Mouse (Mus musculus) bone marrow, adult 2 months (tissue): ENCODE measurements at regions not wholly inside any gene's neighbourhood (a gene's known extent, or its start where the extent isn't known, plus 50 kb on each side); places are given as distances from the start of the nearest gene placed in this dataset.

Experiments
- H3K27ac ChIP-seq: fragments of 200-500 bp; 2 replicates; pipeline ENCODE4 v1.5.1; 2012; ENCODE audit warnings: low read depth, mild to moderate bottlenecking, control low read depth, inconsistent platforms, low read length; ENCODE audit not compliant: control insufficient read depth, poor library complexity, insufficient read depth
- H3K4me1 ChIP-seq: fragments of 200-500 bp; 2 replicates; pipeline ENCODE4 v1.6.1; 2011; ENCODE audit warnings: low read length; ENCODE audit not compliant: control insufficient read depth, insufficient read depth
- H3K4me3 ChIP-seq: fragments of 200-500 bp; replicated peaks from 2 replicates; pipeline ENCODE3; 2011; ENCODE audit warnings: mild to moderate bottlenecking, low read depth, low read length, control low read depth; ENCODE audit not compliant: control insufficient read depth
- CTCF ChIP-seq: fragments of 200-500 bp; IDR thresholded peaks from 2 replicates; pipeline ENCODE4 v1.5.1; 2011; ENCODE audit warnings: low read length, control low read depth; ENCODE audit not compliant: control insufficient read depth, insufficient read depth
- POLR2A ChIP-seq: fragments of 200-500 bp; IDR thresholded peaks from 2 replicates; pipeline ENCODE4 v1.6.1; 2011; ENCODE audit warnings: low read depth, mild to moderate bottlenecking, control low read depth, low read length, borderline replicate concordance; ENCODE audit not compliant: control insufficient read depth
- WGBS: fragments of 180-500 bp; shearing (Covaris S2); methylation state at CpG from one replicate; pipeline ENCODE4 v1.1.7; 2018; 5-methylcytosine and 5-hydroxymethylcytosine counted together

DNA sequence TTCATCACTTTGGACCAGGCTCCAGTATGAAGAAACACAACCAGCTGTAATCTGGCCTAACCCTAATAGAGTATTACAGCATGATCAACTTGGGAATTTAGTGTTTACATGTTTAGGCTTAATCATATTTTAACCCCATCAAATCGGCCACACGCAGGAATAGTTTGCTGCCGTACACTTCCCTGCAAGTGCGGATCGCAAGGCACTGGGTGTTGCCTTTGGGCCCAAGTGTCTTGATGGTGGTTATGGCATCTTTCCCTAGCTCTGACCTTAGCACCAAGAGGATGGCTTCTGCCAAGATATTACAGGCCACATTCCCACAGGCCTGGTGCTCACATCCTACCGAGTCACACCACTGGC lies 291.9 kb downstream of the Tgfb2 start:
- no peak overlapping the region for H3K27ac ChIP-seq
- TF ChIP-seq CTCF: no peak
- no peak for TF ChIP-seq POLR2A
- H3K4me3 ChIP-seq: no peak overlapping the region
- 89% methylated on average over 6 of the region's 6 CpGs for whole genome bisulfite sequencing
- no peaks in the 10 kb centered on the region for H3K4me1 ChIP-seq

GRCm38 (mm10) chr1:186413064-186413885 lies 292.5 kb downstream of the Tgfb2 start:
- 82% methylated on average over 21 of the region's 21 CpGs for WGBS
- H3K27ac ChIP-seq: no peak overlapping the region
- TF ChIP-seq POLR2A: no peak
- no peak for TF ChIP-seq CTCF

GRCm38 (mm10) chr1:186412296-186412695 lies 293.5 kb downstream of the Tgfb2 start:
- no peak overlapping the region for H3K4me3 ChIP-seq
- no peaks in the 10 kb centered on the region for H3K4me1 ChIP-seq
- no peak for TF ChIP-seq CTCF
- TF ChIP-seq POLR2A: no peak
- H3K27ac ChIP-seq: no peak overlapping the region
- 85% methylated on average over 2 of the region's 2 CpGs for WGBS

More at GRCm38 (mm10) chr1:186413064-186413885, 292.5 kb downstream of the Tgfb2 start:
- H3K4me3 ChIP-seq: no peak overlapping the region
- no peaks in the 10 kb centered on the region for H3K4me1 ChIP-seq

DNA sequence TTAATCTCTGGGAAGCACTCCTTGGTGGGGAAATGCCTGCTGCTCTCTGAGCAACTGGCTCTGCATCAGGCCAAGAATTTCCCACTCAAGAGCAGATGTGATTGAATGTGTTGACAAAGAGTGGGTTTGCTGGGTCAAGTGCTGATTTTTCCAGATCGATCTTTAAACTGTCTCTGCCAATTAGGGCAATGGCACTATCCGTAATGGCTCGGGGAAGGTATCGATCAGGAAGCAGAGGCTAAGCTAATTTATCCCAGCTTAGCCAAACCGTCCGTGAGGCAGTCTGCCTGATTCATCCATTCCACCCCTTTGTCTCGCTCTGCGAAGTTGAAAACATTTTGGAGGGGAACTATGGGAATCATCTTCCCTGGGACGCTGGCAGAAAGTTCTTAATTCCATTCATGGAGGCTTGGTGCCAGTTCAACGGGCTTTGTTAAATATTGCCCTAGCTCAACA lies 291.9 kb upstream of the Lyplal1 start:
- 86% methylated on average over 10 of the region's 10 CpGs for WGBS
- H3K4me1 ChIP-seq: no peaks in the 10 kb centered on the region
- H3K4me3 ChIP-seq: no peak overlapping the region
- no peak overlapping the region for H3K27ac ChIP-seq
- TF ChIP-seq POLR2A (no peak), CTCF (no peak)

GRCm38 (mm10) chr1:186407656-186408055 lies 290.5 kb upstream of the Lyplal1 start:
- TF ChIP-seq POLR2A (no peak), CTCF (no peak)
- H3K4me1 ChIP-seq: no peaks in the 10 kb centered on the region
- WGBS: 29% methylated on average over 8 of the region's 8 CpGs

DNA sequence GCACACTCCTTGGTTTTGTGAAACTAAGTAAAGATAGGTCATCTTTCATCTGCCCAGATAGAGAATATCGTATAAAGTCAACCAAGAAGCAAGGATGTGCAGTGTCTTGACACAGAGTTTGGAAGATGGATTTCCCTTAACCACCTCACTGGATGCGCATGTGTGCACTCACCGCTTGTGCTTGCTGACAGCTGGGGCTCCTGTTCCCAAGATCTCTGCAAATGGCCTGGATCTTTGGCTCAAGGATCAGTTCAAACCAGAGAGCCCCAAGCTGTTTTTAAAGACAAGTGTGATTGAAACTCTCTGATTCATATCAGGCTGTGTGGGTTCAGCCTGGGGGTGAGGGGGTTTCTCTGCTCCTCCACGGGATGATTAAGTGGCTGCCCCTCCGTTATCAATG lies 288.6 kb upstream of the Lyplal1 start:
- H3K27ac ChIP-seq: no peak overlapping the region
- no peaks in the 10 kb centered on the region for H3K4me1 ChIP-seq
- H3K4me3 ChIP-seq: no peak overlapping the region
- 83% methylated on average over 5 of the region's 5 CpGs for WGBS
- TF ChIP-seq POLR2A: no peak
- no peak for TF ChIP-seq CTCF

More at GRCm38 (mm10) chr1:186407656-186408055, 290.5 kb upstream of the Lyplal1 start:
- Histone ChIP-seq H3K4me3 (no peak overlapping the region), H3K27ac (no peak overlapping the region)

DNA sequence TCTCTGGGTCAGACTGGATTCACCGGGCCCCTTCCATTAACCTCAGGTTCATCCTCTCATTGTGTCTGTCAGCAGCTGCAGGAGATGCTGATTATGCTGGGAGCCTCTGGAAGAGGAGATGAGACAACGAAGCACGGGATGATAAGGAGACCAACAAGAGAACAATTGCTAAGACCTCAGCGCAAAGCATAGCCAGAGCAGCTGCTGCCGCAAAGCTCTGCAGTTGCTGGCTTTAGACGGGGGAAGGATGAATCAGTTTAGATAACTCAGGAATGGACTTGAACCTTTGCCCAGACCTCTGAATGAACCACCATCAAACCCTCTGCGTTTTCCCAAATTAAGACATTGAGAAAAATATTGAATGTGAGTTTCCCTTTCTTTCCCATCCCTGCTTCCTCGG lies 282.7 kb upstream of the Lyplal1 start:
- Histone ChIP-seq H3K4me1 (no peaks in the 10 kb centered on the region), H3K27ac (no peak overlapping the region), H3K4me3 (no peak overlapping the region)
- TF ChIP-seq CTCF: no peak
- no peak for TF ChIP-seq POLR2A
- WGBS: 65% methylated on average over 8 of the region's 8 CpGs

- H3K4me3 ChIP-seq: no peak overlapping the region
- TF ChIP-seq CTCF (no peak), POLR2A (no peak)
- WGBS: 67% methylated on average over 5 of the region's 5 CpGs
These were observed 275.9 kb upstream of the Lyplal1 start for GRCm38 (mm10) chr1:186393005-186393404.

GRCm38 (mm10) chr1:186384440-186384839 lies 267.3 kb upstream of the Lyplal1 start:
- no peaks in the 10 kb centered on the region for H3K4me1 ChIP-seq
- 74% methylated on average over 4 of the region's 4 CpGs for WGBS
- TF ChIP-seq CTCF (no peak), POLR2A (no peak)
- no peak overlapping the region for H3K27ac ChIP-seq
- no peak overlapping the region for H3K4me3 ChIP-seq

More at GRCm38 (mm10) chr1:186393005-186393404, 275.9 kb upstream of the Lyplal1 start:
- Histone ChIP-seq H3K27ac (no peak overlapping the region), H3K4me1 (no peaks in the 10 kb centered on the region)

GRCm38 (mm10) chr1:186383453-186383852 lies 266.3 kb upstream of the Lyplal1 start:
- Histone ChIP-seq H3K4me1 (no peaks in the 10 kb centered on the region), H3K27ac (no peak overlapping the region), H3K4me3 (no peak overlapping the region)
- no peak for TF ChIP-seq CTCF
- TF ChIP-seq POLR2A: no peak
- WGBS: 71% methylated on average over 2 of the region's 2 CpGs
